Mouse (Mus musculus): ENCODE measurements at regions not wholly inside any gene's neighbourhood (a gene's known extent, or its start where the extent isn't known, plus 50 kb on each side); places are given as distances from the start of the nearest gene placed in this dataset.

GRCm38 (mm10) chr2:15450092-15450831 is 76.0 kb upstream of the Malrd1 start:
- H3K4me1 ChIP-seq (ENCODE audit: control insufficient read depth, insufficient read depth, low read length) = no peaks in the 10 kb centered on the region
- H3K27me3 ChIP-seq (replicated peaks; ENCODE audit: control insufficient read depth, insufficient read depth, low read length) = no peaks in the 10 kb centered on the region
- no peak overlapping the region for H3K9ac ChIP-seq (ENCODE audit: low read depth, low read length)
- no peak overlapping the region for H3K4me2 ChIP-seq (ENCODE audit: low read depth, low read length)
- WGBS = 62% methylated on average over 4 of the region's 4 CpGs
- no peaks in the 10 kb centered on the region for H3K36me3 ChIP-seq (ENCODE audit: control insufficient read depth, insufficient read depth, low read length)
- ATAC-seq = peak; percentile 94
- no peak overlapping the region for H3K27ac ChIP-seq (ENCODE audit: low read length)
- no peaks in the 10 kb centered on the region for H3K9me3 ChIP-seq (ENCODE audit: control insufficient read depth, low read length)
- H3K4me3 ChIP-seq (ENCODE audit: low read length) = no peak overlapping the region

GRCm38 (mm10) chr2:15451759-15452158 is 74.5 kb upstream of the Malrd1 start:
- no peak for ATAC-seq
- no peaks in the 10 kb centered on the region for H3K9me3 ChIP-seq (ENCODE audit: control insufficient read depth, low read length)
- 79% methylated on average over 3 of the region's 3 CpGs for WGBS
- no peaks in the 10 kb centered on the region for H3K27me3 ChIP-seq (replicated peaks; ENCODE audit: control insufficient read depth, insufficient read depth, low read length)
- H3K4me3 ChIP-seq (ENCODE audit: low read length) = no peak overlapping the region
- no peak overlapping the region for H3K9ac ChIP-seq (ENCODE audit: low read depth, low read length)
- H3K4me1 ChIP-seq (ENCODE audit: control insufficient read depth, insufficient read depth, low read length) = no peaks in the 10 kb centered on the region
- H3K27ac ChIP-seq (ENCODE audit: low read length) = no peak overlapping the region
- H3K4me2 ChIP-seq (ENCODE audit: low read depth, low read length) = no peak overlapping the region
- no peaks in the 10 kb centered on the region for H3K36me3 ChIP-seq (ENCODE audit: control insufficient read depth, insufficient read depth, low read length)

DNA sequence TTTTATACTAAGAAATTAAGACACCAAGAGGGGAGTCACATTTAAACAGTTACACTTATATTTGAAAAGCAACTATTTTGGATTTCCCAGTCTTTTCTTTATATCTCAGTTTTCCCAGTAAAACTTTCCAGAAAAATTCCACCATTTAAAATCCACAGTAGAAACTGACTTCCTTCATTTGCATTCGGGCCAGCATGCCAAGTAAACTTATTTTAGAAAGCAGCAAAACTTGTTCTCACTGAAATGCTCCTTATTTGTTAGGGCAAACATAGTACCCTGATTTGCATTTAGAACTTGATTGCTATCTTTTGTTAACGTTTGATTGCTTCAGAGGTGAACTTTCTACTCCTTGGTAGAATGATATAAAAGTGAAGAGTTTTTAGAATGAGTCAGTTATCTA is 56.9 kb upstream of the Malrd1 start:
- no peaks in the 10 kb centered on the region for H3K27me3 ChIP-seq (replicated peaks; ENCODE audit: control insufficient read depth, insufficient read depth, low read length)
- H3K27ac ChIP-seq (ENCODE audit: low read length) = no peak overlapping the region
- no peak overlapping the region for H3K9ac ChIP-seq (ENCODE audit: low read depth, low read length)
- no peaks in the 10 kb centered on the region for H3K36me3 ChIP-seq (ENCODE audit: control insufficient read depth, insufficient read depth, low read length)
- no peaks in the 10 kb centered on the region for H3K4me1 ChIP-seq (ENCODE audit: control insufficient read depth, insufficient read depth, low read length)
- no peaks in the 10 kb centered on the region for H3K9me3 ChIP-seq (ENCODE audit: control insufficient read depth, low read length)
- H3K4me2 ChIP-seq (ENCODE audit: low read depth, low read length) = no peak overlapping the region
- H3K4me3 ChIP-seq (ENCODE audit: low read length) = no peak overlapping the region
- no peak for ATAC-seq
- WGBS = 56% methylated on average over 2 of the region's 2 CpGs

All from intestine, embryonic 16.5 days (tissue).